Mouse (Mus musculus) embryonic fibroblast, embryonic 13.5 days (primary cell): Measurements from ENCODE around the gene Zfp992.
"Not testable (repeated sequence)": the region's sequence is repeated elsewhere in the genome, so short reads cannot be mapped to it uniquely, and the experiment has no call there.

Experiments
- CTCF ChIP-seq: IDR thresholded peaks from 2 replicates; pipeline ENCODE4 v1.5.1; 2011; ENCODE audit warnings: mild to moderate bottlenecking, control low read depth, low read length, moderate library complexity, borderline replicate concordance; ENCODE audit not compliant: insufficient read depth
- POLR2A ChIP-seq: IDR thresholded peaks from 2 replicates; pipeline ENCODE4 v1.6.1; 2011; ENCODE audit warnings: low read depth, mild to moderate bottlenecking, control low read depth, low read length, moderate library complexity

DNA sequence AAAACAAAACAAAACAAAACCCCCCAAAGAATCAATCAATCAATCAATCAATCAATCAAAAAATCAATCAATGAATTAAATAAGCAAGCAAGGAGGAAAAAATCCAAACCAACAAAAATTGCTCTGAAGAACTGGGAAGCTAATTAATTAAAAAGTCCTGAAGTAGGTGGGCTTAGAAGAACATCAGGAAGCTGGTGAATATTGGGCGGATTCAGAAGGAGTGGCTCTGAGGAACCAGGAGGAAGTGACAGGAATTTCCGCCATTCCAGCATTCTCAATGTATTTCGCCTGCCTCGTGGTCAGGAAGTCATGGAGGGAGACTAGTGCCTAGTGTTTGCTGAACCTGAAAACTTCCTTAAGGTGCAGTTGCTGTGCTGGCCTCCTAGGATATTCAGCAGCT, 52.9 kb downstream of the Zfp992 start, which contains the start of gene Zfp981:
- not testable (repeated sequence) for TF ChIP-seq CTCF, POLR2A
